Mouse (Mus musculus): ENCODE measurements at regions not wholly inside any gene's neighbourhood (a gene's known extent, or its start where the extent isn't known, plus 50 kb on each side); places are given as distances from the start of the nearest gene placed in this dataset.
A peak's percentile ranks its signal among the peaks of the same experiment; 100 is the strongest.

- Histone ChIP-seq H3K9ac (ENCODE audit: low read depth, low read length) (no peak overlapping the region), H3K36me3 (ENCODE audit: control insufficient read depth, insufficient read depth, low read length) (no peaks in the 10 kb centered on the region), H3K27me3 (replicated peaks; ENCODE audit: control insufficient read depth, insufficient read depth, low read length) (no peaks in the 10 kb centered on the region), H3K9me3 (ENCODE audit: control insufficient read depth, low read length) (no peaks in the 10 kb centered on the region), H3K4me3 (ENCODE audit: low read depth, low read length) (no peak overlapping the region), H3K4me1 (replicated peaks; ENCODE audit: control insufficient read depth, insufficient read depth, low read length) (no peaks in the 10 kb centered on the region), H3K4me2 (no peak overlapping the region), H3K27ac (ENCODE audit: low read depth, low read length) (no peak overlapping the region)
- ATAC-seq (replicated peaks; ENCODE audit: low FRiP score), result no peak
- no peak for DNase-seq (ENCODE audit: low spot score)
Observed at GRCm38 (mm10) chr4:66556936-66557335, 152.5 kb upstream of the Astn2 start.

GRCm38 (mm10) chr4:66550306-66551104 lies 146.1 kb upstream of the Astn2 start:
- no peak overlapping the region for H3K9ac ChIP-seq (ENCODE audit: low read depth, low read length)
- H3K4me1 ChIP-seq (replicated peaks; ENCODE audit: control insufficient read depth, insufficient read depth, low read length), result no peaks in the 10 kb centered on the region
- no peaks in the 10 kb centered on the region for H3K27me3 ChIP-seq (replicated peaks; ENCODE audit: control insufficient read depth, insufficient read depth, low read length)
- ATAC-seq (replicated peaks; ENCODE audit: low FRiP score), result no peak
- H3K4me3 ChIP-seq (ENCODE audit: low read depth, low read length), result no peak overlapping the region
- WGBS, result 69% methylated on average over 3 of the region's 3 CpGs
- no peak for DNase-seq (ENCODE audit: low spot score)
- no peak overlapping the region for H3K27ac ChIP-seq (ENCODE audit: low read depth, low read length)
- H3K36me3 ChIP-seq (ENCODE audit: control insufficient read depth, insufficient read depth, low read length), result no peaks in the 10 kb centered on the region
- H3K9me3 ChIP-seq (ENCODE audit: control insufficient read depth, low read length), result no peaks in the 10 kb centered on the region
- no peak overlapping the region for H3K4me2 ChIP-seq

- ATAC-seq (replicated peaks; ENCODE audit: low FRiP score), result no peak
- Histone ChIP-seq H3K4me3 (ENCODE audit: low read depth, low read length) (no peak overlapping the region), H3K4me1 (replicated peaks; ENCODE audit: control insufficient read depth, insufficient read depth, low read length) (no peaks in the 10 kb centered on the region), H3K36me3 (ENCODE audit: control insufficient read depth, insufficient read depth, low read length) (no peaks in the 10 kb centered on the region), H3K9ac (ENCODE audit: low read depth, low read length) (no peak overlapping the region), H3K4me2 (no peak overlapping the region), H3K27me3 (replicated peaks; ENCODE audit: control insufficient read depth, insufficient read depth, low read length) (no peaks in the 10 kb centered on the region), H3K9me3 (ENCODE audit: control insufficient read depth, low read length) (no peaks in the 10 kb centered on the region), H3K27ac (ENCODE audit: low read depth, low read length) (no peak overlapping the region)
- DNase-seq (ENCODE audit: low spot score), result no peak
- WGBS, result 72% methylated on average over 4 of the region's 4 CpGs
Observed at GRCm38 (mm10) chr4:66542833-66543436, 138.5 kb upstream of the Astn2 start.

- WGBS, result 77% methylated on average over 5 of the region's 5 CpGs
- no peak overlapping the region for H3K27ac ChIP-seq (ENCODE audit: low read depth, low read length)
- no peak overlapping the region for H3K4me2 ChIP-seq
- no peaks in the 10 kb centered on the region for H3K36me3 ChIP-seq (ENCODE audit: control insufficient read depth, insufficient read depth, low read length)
- H3K9me3 ChIP-seq (ENCODE audit: control insufficient read depth, low read length), result no peaks in the 10 kb centered on the region
- no peaks in the 10 kb centered on the region for H3K4me1 ChIP-seq (replicated peaks; ENCODE audit: control insufficient read depth, insufficient read depth, low read length)
- no peak overlapping the region for H3K9ac ChIP-seq (ENCODE audit: low read depth, low read length)
- H3K4me3 ChIP-seq (ENCODE audit: low read depth, low read length), result no peak overlapping the region
- ATAC-seq (replicated peaks; ENCODE audit: low FRiP score) (no peak), DNase-seq (ENCODE audit: low spot score) (no peak)
- no peaks in the 10 kb centered on the region for H3K27me3 ChIP-seq (replicated peaks; ENCODE audit: control insufficient read depth, insufficient read depth, low read length)
Observed at GRCm38 (mm10) chr4:66524456-66524855, 120.0 kb upstream of the Astn2 start.

GRCm38 (mm10) chr4:66523886-66524245 lies 119.5 kb upstream of the Astn2 start:
- no peak overlapping the region for H3K4me3 ChIP-seq (ENCODE audit: low read depth, low read length)
- no peak overlapping the region for H3K4me2 ChIP-seq
- 86% methylated on average over 2 of the region's 2 CpGs for WGBS
- H3K9me3 ChIP-seq (ENCODE audit: control insufficient read depth, low read length), result no peaks in the 10 kb centered on the region
- H3K27ac ChIP-seq (ENCODE audit: low read depth, low read length), result no peak overlapping the region
- no peak overlapping the region for H3K9ac ChIP-seq (ENCODE audit: low read depth, low read length)
- DNase-seq (ENCODE audit: low spot score) (no peak), ATAC-seq (replicated peaks; ENCODE audit: low FRiP score) (no peak)
- H3K27me3 ChIP-seq (replicated peaks; ENCODE audit: control insufficient read depth, insufficient read depth, low read length), result no peaks in the 10 kb centered on the region
- no peaks in the 10 kb centered on the region for H3K36me3 ChIP-seq (ENCODE audit: control insufficient read depth, insufficient read depth, low read length)
- no peaks in the 10 kb centered on the region for H3K4me1 ChIP-seq (replicated peaks; ENCODE audit: control insufficient read depth, insufficient read depth, low read length)

GRCm38 (mm10) chr4:66523238-66523885 lies 119.0 kb upstream of the Astn2 start:
- Histone ChIP-seq H3K4me1 (replicated peaks; ENCODE audit: control insufficient read depth, insufficient read depth, low read length) (no peaks in the 10 kb centered on the region), H3K9ac (ENCODE audit: low read depth, low read length) (no peak overlapping the region), H3K27ac (ENCODE audit: low read depth, low read length) (no peak overlapping the region), H3K4me3 (ENCODE audit: low read depth, low read length) (no peak overlapping the region), H3K9me3 (ENCODE audit: control insufficient read depth, low read length) (no peaks in the 10 kb centered on the region), H3K27me3 (replicated peaks; ENCODE audit: control insufficient read depth, insufficient read depth, low read length) (no peaks in the 10 kb centered on the region), H3K4me2 (no peak overlapping the region), H3K36me3 (ENCODE audit: control insufficient read depth, insufficient read depth, low read length) (no peaks in the 10 kb centered on the region)
- no peak for ATAC-seq (replicated peaks; ENCODE audit: low FRiP score)
- WGBS, result 38% methylated on average over 8 of the region's 8 CpGs
- peak; percentile 31 for DNase-seq (ENCODE audit: low spot score)

- H3K9me3 ChIP-seq (ENCODE audit: control insufficient read depth, low read length), result no peaks in the 10 kb centered on the region
- no peaks in the 10 kb centered on the region for H3K4me1 ChIP-seq (replicated peaks; ENCODE audit: control insufficient read depth, insufficient read depth, low read length)
- 75% methylated on average over 2 of the region's 2 CpGs for WGBS
- DNase-seq (ENCODE audit: low spot score) (no peak), ATAC-seq (replicated peaks; ENCODE audit: low FRiP score) (no peak)
- no peak overlapping the region for H3K4me2 ChIP-seq
- no peak overlapping the region for H3K9ac ChIP-seq (ENCODE audit: low read depth, low read length)
- H3K36me3 ChIP-seq (ENCODE audit: control insufficient read depth, insufficient read depth, low read length), result no peaks in the 10 kb centered on the region
- H3K4me3 ChIP-seq (ENCODE audit: low read depth, low read length), result no peak overlapping the region
- H3K27me3 ChIP-seq (replicated peaks; ENCODE audit: control insufficient read depth, insufficient read depth, low read length), result no peaks in the 10 kb centered on the region
- H3K27ac ChIP-seq (ENCODE audit: low read depth, low read length), result no peak overlapping the region
Observed at GRCm38 (mm10) chr4:66522097-66522809, 117.8 kb upstream of the Astn2 start.

- no peak for DNase-seq (ENCODE audit: low spot score)
- H3K9me3 ChIP-seq (ENCODE audit: control insufficient read depth, low read length), result no peaks in the 10 kb centered on the region
- no peak overlapping the region for H3K4me2 ChIP-seq
- no peak overlapping the region for H3K4me3 ChIP-seq (ENCODE audit: low read depth, low read length)
- H3K27ac ChIP-seq (ENCODE audit: low read depth, low read length), result no peak overlapping the region
- no peaks in the 10 kb centered on the region for H3K36me3 ChIP-seq (ENCODE audit: control insufficient read depth, insufficient read depth, low read length)
- no peak for ATAC-seq (replicated peaks; ENCODE audit: low FRiP score)
- H3K9ac ChIP-seq (ENCODE audit: low read depth, low read length), result no peak overlapping the region
- no peaks in the 10 kb centered on the region for H3K4me1 ChIP-seq (replicated peaks; ENCODE audit: control insufficient read depth, insufficient read depth, low read length)
- H3K27me3 ChIP-seq (replicated peaks; ENCODE audit: control insufficient read depth, insufficient read depth, low read length), result no peaks in the 10 kb centered on the region
- 68% methylated on average over 3 of the region's 3 CpGs for WGBS
Observed at GRCm38 (mm10) chr4:66520796-66521195, 116.4 kb upstream of the Astn2 start.

Data from liver, embryonic 11.5 days (tissue).